Mouse (Mus musculus) thymus, postnatal 14 days (tissue): ENCODE measurements around the gene Dnajc16.
A peak's percentile ranks its signal among the peaks of the same experiment; 100 is the strongest.
"Not testable (repeated sequence)": the region's sequence is repeated elsewhere in the genome, so short reads cannot be mapped to it uniquely, and the experiment has no call there.

Source experiments
- DNase-seq: peaks from one replicate; pipeline ENCODE4 v3.0.0; 2021

Dnajc16 gene

DNA sequence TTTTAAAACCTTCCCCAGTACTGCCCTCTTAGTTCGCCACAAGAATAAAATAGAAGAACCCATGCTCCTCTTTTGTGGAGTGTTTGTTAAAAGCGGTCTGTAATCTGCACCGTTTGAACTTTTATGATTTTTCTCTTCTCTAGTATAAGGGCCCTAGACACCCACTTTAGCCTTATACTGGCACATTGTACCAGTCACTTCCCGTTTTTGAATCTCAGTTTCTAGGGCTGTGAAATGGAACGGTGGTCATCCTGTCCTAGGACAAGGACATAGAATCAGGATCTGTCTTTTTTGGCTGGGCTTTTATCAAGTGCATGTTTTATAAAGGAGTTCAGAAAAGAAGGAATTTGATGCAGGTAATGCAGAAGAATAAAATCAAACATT is 3.4 kb upstream of the Dnajc16 start:
- no peak for DNase-seq

DNA sequence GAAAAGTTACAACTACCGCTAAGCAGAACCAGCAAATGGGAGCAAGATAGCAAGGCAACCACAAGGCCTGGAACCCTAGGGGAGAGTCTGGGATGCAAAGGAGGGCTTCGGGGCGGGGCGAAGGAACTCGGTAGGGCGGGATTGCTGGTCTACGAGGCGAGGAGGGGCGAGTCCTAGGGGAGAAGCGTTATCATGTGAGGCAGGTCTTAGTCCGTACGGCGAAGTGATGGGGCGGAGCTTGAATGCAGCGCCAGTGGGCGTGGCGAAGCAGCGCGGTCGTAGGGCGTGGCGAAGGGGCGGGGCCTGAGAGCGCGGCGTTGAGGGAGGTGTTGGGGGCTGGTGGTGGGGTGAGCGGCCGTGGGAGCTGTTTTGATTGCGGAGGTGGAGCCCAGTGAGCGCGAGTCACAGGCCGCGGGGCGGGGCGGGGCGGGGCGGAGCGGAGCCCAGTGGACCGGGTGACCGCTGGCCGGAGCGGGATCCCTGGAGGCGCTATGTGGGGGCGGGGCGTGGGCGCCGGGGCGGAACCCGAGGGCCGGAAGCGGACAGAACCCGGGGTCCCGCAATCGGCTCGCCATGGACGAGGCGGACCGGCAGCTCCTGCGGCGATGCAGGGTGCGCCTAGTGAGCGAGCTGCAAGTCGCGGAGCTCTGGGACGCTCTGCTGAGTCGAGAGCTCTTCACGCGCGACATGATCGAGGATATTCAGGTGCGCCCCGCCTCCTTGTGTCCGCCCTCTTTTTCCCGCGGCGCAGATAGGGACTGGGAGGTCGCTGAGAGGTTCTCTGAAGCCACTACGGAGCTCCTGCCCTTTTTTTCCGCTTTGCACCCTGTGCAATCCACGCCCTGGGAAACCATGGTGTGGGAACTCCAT is 2.8 kb upstream of the Dnajc16 start, which contains the start of gene Casp9:
Gene Casp9, plus strand, starts transcription at position 331 of the 870 bp plus-strand sequence.
- peak; percentile 98 for DNase-seq

DNA sequence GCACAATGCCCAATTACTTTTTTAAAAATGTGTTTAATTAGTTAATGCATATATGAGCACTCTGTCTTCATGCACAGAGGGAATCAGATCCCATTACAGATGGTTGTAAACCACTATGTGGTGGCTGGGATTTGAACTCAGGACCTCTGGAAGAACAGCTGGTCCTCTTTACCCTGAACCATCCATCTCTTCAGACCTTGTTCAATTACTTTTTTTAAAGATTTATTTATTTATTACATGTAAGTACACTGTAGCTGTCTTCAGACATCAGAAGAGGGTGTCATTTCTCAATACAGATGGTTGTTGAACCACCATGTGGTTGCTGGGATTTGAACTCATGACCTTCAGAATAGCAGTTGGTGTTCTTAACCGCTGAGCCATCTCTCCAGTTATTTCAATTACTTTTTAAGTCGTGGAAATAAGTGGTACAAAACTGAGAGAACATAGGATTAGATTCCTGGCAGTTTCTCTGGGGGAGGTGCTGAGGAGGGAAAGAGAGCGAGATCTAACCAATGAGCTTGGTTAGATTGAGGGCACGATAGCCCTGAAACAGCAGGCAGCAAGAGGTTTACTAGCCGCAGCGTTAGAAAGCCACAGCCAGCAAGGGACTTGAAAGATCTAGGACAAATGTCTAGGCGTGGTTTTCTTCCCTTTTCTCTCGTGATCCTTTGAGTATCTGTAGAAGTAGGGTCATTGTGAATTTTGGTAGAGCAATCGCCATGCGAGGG is 2.0 kb upstream of the Dnajc16 start:
- no peak for DNase-seq

DNA sequence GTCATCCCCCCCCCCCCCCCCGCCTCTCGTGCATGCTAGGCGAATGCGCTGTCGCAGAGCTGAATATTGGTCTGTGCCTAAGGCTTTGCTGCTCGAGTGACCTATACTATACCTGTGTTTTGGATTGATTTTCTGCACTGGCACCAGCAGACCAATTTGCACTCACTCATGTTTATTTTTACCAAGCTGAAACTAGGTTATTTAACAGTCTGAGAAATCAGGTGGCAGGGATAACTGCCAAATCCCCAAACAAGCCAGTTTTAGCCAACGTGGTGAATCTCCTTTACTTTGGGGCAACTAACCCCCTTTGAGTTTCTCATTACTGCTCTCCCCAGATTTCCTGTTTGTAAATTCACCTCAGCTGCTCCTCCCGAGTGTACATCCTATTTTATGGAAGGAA is 1.2 kb upstream of the Dnajc16 start:
- DNase-seq, result no peak

DNA sequence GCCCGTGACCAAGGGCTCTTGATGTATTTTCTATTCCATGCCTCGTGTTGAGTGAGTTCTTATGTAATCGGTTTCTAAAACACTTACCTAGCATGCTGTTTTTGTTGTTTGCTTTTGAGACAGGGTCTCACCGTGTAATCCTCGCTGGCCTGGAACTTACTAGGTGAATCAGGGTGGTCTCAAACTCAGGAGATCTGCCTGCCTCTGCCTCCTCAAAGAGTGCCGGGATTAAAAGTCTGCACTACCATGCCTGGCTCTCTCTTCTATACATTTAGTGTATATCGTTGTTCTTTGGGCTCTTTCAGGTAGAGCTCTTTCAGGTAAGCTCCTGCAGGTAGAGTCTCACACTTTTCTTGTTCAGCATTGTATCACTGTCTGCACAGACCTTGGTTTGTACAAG is 755 bp upstream of the Dnajc16 start:
- DNase-seq, result no peak

DNA sequence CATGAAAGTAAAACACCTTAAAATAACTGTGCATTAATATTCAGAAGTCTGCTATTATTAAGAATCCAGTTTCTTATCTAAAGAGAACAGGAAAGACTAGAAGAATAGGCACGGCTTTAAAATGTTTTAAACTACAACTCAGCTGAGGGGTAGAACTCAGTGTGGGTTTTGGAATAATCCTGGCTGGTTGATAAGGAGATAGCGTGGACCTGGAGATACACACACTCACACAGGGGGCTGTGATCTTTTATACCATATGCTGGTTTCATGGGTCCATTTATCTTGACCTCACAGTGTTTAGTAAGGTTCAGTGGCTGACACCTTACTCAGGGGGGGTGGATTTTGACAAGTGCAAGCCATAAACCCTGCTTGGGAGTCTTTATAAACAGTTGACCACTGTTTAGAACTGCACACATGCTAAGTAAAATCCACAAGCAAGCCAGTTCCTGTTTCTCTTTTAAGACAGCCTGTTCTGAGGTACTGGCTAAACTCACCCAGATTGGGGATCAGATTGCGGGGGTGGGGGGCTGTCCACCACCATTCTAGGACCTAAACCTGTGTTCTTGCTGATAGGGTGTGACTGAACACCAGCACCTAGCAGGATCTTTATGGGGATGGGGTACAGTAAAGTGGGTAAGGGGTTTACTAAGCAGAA is 1.0 kb downstream of the Dnajc16 start:
- no peak for DNase-seq

DNA sequence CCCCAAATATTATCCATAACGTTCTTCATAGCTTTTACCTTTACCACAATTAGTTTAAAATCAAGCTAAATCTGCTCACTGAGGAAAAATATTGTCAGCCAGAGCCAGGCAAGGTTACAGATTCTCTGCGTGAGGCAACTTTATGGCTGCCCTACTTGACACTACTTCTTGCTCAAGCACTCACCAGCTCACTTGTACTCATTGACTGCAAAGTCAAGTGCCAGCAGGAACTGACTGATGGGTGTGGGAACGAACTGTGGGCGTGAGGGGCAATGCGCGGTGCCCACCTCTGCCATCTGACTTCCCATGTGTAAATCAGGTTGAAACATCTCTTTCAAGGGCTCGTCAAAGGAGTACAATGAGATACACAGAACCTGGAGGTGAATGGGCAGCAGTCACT is 3.3 kb downstream of the Dnajc16 start:
- DNase-seq, result no peak

DNA sequence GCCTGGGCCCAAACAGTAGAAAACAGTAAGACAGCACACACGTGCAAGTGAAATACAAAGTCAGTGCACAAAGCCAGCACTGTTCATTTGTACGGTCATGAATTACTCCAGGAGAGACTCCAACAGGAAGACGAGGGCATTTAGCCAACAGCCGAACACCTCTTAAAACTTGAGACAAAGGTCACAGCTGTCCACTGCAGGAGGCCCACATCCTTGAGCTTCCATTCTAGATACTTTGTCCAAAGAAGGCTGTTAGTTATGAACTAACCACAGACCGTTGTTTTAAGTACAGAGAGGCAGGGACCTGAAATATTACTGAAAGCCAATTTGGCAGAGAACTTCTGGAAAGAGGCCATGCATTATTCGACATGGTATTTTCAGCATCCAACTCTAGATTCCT is 3.7 kb downstream of the Dnajc16 start:
- no peak for DNase-seq

DNA sequence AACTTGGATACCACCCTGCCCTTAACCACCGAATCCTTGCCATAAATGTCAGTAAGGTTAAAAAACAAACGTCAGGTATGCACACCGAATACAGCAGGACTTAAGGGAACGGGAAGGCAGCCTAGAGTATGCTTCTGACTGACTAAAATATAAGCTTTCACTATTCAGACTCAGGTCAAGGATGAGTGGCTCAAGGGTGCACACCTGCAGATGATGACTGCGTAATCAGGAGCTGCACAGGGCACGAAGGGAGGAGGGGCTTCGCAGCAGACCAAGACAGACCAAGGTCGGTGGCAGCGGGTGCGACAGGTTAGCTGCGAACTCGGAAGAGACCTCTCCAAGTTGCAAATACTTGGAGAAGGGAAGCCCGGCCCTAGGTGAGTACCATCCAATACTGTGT is 4.6 kb downstream of the Dnajc16 start:
- DNase-seq, result no peak

DNA sequence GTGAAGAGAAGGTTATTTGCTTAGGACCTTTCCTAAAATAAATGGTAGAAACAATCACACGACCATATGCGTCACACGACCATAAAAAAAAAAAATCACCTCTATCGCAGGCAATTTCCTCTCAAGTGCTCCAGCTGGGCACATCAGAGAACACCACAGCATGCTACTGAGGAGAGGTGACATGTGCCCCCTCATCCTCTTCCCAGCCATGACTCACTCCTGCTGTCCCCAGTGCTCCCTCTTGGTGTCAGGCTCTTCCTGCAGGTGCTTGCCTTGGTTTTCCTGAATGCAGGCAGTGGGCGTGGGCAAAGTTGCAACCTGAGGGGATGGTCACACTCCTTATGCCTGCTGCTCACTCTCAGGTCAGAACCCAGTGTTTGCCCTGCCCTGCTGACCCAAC is 5.9 kb downstream of the Dnajc16 start:
- no peak for DNase-seq

DNA sequence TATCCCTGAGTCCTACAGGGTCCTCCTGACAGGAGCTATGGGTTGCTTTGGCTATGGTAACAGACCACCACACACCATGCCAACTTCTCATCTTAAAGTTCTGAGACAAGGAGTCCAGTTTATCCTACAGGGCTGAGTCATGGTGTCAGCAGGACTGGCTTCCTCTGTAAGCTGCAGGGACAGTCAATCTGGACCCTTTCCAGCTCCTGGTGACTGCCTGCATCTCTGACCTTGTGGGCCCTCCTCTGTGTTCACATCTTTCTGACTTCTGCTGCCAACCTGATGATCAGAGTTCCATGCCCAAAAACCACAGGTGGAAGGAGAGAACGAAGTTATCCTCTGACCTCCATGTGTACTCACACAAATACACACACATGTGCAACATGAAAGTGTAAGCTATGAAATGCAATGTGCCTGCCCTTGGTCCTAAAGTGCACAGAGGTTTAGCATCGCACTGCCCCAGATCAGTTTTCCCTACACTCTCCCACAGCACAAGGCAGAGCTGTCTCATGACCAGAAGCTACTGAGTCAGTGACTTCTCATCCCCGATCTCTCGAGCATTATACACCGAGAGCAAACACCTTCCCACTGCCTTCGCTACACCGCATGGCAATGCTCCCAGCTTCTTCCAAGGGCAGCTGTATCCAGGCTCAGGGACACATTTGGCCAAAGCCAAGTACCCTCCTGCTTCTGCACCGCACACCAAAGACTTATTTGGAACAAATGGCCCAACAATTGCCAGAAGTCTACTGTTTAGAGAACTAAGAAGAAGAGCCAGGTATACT is 9.3 kb downstream of the Dnajc16 start:
- no peak for DNase-seq

DNA sequence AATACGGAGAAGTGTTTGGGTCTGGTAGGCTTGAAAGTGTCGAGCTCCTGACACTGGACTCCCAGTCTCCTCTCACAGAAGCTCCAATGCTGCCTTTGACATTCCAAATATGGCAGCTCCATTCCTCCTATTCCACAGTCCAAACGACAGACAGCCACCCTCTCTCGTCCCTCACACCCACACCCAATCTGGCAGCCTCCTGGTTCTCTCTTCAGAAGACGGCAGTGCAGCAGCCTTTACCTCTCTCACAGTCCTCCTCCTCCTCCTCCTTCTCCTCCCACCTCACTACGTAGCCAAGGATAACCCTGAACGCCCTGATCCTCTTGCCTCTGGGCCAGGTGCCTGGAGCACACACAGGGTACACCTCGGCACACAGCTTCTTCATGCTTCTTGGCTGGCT is 10.9 kb downstream of the Dnajc16 start:
- no peak for DNase-seq

DNA sequence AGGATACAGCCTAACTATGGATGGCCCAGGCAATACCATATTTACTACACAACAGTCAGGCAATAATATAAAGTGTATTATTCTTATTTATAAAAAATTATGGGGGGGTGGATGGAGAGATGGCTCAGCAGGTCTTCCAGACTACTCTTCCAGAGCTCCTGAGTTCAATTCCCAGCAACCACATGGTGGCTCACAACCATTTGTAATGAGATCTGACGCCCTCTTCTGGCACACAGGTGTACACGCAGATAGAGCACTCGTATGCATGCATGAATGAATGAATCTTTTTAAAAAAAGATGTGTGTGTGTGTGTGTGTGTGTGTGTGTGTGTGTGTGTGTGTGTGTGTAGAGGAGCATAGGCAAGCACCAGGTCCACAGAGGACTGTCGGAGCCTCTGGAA is 17.7 kb downstream of the Dnajc16 start:
- not testable (repeated sequence) for DNase-seq

DNA sequence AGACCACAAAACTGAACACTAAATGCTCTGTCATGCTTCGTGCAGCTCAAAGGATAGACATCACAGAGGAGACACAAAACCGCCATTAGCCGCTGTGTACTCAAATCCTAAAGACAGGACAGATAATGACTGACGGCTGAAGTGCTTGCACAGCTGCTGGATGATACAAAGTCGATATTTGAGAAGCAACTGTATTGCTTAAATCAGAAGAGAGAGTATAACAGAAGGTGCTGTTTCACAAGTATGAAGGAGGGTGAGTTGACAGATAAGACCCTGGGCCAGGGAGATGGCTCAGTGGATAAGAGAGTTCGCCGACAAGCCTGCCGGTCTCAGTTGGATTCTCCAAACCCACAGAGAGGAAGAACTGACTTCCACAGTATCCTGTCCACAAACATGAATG is 18.9 kb downstream of the Dnajc16 start:
- DNase-seq, result no peak

DNA sequence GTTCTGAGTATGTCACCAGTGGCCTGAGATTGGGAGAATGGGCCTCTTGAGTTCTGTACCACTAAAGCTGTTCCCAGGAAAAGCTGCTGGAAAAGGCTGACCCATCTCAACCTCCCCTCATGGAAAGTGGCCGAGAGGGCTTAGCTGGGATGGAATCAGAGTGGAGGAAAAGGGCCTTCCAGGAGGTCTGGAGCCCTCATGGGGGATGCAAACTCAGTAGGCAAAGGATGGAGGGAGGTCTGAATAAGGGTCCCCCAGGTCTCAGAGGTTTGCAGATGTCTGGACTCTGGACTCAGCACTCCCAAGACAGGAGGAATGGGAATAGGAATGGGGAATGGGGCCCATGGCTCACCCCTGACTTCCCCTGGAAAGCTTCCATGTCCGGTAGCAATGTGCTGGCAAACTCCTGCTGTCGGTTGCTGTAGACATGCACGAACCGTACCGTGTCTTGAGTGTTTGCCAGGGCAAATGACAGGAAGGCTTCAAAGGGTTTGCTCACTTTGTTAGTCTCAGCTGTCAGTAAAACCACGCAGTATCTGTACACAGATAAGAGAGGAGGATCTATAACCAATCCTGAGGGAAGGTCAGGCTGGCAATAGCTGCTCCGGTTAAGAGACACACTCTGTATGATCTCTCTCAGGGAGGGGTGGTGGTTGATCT is 21.1 kb downstream of the Dnajc16 start:
- DNase-seq, result no peak

DNA sequence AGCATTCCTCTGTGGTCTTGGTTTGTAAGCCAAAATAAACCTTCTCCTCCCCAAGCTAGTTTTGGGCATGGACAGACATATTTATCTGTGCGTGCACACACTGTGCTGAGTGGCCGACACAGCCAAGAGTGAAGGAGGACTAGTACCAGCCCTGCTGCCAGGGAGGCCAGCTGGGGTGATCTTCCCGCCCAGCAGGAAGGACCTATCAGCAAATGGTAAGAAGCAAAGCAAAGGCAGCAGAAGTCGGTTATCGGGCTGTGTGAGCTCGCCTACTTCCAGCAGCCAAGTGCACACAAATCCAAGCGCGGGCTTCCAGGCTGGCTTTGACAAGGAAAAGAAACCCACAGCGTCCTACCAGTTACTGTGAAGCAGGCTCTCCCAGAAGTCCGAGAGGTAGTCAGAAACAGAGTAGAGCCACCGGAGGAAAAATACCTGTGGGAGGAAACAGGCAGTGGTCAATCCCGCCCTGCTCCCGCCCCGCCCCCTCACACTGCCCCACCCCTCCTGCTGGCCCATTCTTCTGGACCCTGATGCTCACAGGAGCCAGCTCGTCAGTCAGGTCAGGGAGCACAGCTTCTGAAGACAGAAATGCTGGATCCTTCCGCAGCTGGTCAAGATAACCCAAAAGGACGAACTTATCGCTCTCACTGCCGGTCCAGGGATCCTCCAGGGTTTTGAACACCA is 23.2 kb downstream of the Dnajc16 start:
- DNase-seq, result no peak

DNA sequence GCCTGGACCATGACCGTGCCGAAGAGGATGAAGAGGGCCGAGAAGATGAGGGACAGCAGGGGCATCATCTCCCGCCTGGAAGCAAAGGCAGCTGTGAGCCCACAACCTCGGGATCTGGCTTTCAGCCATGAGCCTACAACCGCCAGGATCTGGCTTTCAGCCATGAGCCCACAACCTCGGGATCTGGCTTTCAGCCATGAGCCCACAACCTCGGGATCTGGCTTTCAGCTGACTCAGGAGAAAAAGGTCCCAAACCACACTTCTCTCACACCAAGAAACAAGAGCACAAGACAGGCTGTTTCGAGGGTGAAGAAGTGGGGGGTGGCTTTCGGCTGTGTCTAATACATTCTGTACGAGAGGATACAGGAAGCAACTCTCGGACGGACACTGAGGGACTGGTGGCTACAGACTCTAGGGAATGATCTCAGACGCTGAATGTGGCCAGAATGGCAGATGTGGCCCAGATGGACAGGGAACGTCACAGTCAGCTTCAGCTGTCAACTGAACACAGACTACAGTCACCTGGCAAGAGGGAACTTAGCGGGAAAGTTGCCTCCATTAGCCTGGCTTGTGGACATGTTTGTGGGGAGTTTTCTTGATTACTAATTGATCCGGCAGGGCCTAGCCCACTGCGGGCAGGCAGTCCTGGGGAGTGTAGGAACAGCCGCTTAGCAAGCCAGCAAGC is 23.9 kb downstream of the Dnajc16 start:
- DNase-seq, result no peak

DNA sequence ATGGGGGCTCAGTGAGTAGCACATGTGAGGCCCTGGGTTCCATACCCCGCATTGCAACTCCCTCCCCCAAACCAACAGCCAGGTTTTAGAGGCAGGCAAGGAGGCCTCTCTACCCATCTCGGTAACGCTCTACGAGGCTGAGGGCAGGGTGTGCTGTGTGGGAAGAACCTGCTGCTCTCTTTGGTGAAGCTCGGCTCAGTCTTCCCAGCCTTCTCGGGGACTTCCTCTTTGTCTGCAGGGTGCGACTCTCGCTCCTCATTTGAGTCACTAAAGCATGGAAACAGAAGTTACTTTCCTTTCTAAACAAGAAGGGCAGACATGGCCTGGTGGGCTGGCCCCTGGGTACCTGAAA is 24.4 kb downstream of the Dnajc16 start:
- DNase-seq, result no peak

DNA sequence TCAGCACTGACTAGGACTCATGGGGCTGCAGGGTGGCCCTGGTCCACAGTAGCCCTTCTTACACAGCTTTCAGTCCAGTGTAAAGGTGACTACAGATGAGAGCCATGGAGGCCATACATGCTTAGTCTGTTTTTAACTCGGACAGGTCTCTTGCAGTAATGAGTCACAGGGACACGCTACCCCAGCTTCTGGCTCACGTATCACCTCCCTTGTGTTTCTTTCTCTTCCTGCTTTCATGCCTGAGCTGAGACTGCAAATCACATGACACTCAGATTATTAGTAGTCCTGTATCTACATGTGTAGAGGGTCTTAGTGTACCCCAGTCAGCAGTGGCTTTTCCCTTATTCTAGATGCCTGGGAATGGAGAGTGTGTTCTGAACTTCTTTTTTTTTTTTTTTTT is 25.7 kb downstream of the Dnajc16 start:
- DNase-seq, result no peak

DNA sequence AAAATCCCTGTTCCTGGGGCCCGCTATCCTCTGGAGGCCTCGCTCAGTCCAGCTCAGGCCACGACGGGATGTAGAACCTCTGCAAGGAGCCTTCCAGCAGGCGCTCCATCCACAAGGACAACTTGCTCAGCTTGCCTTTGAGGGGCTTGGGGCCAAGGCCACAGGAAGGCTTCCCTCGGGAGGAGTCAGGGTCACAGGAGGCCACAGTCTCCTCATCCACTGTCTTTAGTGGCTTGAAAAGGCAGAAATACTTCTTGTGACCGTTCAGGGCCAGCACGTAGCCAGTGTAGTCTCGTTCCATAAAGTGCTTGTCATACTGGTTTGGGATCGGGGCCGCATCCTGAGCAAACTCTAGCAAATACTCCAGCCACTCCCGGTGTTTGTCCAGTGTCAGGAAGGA is 27.3 kb downstream of the Dnajc16 start:
- DNase-seq, result no peak

DNA sequence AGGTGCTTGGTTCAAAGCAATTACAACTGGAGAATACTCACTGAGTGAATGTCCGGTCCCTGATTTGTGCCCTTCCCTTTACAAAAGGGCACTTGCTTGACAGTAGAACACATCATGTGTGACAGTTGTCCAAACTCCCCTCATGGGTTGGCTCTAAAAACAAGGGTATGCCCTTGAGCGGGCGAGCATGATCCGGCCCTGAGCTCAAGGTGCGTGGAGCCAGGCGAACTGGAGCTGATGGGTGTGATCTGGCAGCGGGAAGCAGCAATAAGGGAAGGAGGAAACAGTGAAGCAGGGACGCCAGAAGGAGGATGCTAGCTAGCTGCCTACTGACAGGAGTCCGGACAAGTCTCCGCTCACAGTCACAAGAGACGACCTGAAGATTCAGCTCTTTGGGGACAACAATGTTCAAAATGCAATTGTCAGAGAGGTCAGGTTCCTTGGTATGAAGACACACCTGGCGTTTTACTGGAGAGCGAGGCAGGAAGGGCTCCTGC is 28.6 kb downstream of the Dnajc16 start:
- DNase-seq, result no peak
